Mouse (Mus musculus): ENCODE measurements around the gene Snx5.

Gene Snx5

DNA sequence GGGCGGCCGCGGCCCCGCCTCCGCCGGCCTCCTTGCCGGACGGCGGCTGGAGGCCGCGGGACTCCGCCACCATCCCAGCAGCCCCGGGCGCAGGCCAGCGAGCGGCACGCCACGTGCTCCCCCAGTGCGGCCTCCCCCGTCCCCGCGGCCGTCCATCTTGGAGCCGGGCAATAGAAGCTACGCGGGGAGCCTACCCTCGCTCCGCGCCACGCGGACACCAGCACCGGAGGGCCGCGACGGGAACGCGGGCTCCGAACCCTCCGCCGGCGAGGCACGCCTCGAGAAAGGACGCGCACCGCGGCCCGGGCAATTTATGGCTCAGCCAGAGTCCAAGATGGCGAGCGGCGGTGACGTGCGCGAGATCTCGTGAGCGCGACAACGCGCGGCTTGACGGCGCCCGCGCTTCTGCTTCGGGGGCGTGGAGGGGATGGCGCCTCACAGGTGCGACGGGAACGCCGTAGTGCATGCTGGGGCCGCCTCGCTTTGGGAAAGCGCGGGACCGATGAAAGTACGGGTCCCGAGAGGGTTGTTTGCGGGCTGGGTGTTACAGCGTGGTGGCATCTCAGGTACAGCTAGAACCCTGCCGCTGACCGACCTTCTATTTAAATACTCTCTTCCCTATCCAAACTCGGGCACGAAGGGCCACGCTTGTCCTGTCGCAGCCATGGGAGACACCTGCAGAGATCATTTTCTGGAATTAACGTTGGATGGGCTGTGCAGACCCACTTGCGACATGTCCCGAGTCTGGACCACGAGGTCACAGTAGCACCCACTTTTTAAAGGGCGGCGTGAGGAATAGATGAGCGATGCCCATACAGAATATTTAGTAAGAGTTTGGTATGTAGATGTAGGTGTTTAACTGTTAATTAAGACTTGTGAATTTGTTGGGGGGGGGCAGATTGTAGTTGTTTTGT lies at the start of gene Snx5, which contains the start of gene Mgme1:
Snx5 (minus strand) TSS at position 400 of the 914 bp plus-strand sequence.
Mgme1 (plus strand) TSS at position 157 of the 914 bp plus-strand sequence.
- peak; percentile 93 to 95 for DNase-seq

DNA sequence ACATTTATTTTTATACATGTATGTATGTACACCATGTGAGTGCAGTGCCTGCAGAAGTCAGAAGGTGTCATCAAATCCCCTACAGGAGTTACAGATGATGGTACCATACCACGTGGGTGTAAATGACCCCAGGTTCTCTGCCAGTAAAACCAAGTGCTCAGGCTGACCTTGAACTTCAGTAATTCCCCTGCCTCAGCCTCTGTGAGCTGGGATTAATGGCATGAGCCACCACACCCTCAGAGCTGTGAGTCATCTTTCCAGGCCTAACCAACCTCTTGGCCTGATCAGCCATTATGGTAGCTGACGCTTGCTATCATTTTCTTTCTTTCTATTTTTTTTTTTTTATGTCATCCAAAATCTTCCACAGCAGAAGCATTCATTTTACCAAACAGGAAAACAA lies 40.7 kb upstream of the Snx5 start:
- no peak for DNase-seq

DNA sequence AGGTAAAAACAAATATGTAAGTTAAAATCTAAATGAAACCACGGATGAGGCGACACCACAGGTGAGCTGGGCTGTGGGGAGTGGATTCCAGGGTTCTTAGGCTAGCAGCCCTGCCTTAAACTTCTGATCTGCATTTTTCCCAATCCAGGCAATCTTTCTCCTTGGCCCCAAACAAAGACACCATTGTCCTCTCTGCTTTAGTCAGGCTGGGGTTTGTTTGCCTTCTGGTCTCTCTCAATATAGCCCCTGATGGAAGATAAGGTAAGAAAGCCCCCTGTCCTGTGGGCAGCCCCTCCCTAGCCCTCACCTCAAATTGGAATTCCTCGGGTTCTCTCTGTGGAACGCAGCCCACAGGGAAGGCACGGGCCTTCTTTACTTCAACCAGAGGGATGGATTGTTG lies 39.6 kb upstream of the Snx5 start:
- no peak for DNase-seq

DNA sequence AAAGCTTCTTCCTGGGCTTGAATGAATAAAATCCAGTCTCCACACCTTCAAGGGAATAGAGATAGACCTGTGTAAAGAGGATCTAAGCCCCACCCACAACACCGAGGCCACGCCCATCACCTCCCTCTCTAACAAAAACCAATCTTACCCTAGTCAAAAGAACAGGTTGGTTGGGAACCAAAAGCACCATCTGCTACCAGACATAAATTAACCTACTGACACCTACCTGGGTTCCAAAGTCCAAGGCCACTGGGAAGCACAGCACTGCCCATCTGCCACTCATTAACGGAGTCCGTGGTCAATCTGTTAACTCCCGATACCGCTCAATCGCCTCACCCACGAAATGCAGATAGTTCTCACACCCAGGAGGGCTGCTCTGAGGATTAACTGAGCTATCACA lies 37.9 kb upstream of the Snx5 start:
- DNase-seq = peak; percentile 56 to 80

DNA sequence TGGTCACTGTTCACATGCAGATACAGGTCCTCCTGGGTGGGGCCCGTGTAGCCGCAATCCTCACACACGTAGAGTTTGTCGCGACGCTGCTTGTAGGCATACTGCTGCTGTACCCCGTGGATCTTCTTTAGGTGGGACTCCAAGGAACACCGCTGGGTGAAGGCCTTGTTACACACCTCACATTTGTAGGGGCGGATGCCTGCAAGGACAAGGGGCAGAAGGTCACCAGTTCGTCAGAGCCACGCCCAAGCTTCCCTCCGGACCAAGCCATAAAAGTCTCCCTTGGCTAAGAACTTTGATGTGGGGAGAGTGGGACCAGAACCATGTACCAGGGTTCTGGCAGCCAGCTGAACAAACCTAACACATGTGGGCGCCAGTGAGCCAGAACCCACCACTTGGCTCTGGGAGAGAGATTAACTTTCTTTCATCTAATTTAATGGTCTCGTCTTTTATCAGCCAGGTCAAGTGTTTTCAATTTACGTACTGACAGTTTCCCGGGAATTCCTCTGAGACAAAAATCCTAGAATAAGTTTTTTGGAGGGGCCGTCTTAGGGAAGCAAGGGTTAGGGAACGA lies 35.1 kb upstream of the Snx5 start:
- no peak for DNase-seq

- DNase-seq = no peak
Measured at GRCm38 (mm10) chr2:144301101-144301500, 30.4 kb upstream of the Snx5 start.

DNA sequence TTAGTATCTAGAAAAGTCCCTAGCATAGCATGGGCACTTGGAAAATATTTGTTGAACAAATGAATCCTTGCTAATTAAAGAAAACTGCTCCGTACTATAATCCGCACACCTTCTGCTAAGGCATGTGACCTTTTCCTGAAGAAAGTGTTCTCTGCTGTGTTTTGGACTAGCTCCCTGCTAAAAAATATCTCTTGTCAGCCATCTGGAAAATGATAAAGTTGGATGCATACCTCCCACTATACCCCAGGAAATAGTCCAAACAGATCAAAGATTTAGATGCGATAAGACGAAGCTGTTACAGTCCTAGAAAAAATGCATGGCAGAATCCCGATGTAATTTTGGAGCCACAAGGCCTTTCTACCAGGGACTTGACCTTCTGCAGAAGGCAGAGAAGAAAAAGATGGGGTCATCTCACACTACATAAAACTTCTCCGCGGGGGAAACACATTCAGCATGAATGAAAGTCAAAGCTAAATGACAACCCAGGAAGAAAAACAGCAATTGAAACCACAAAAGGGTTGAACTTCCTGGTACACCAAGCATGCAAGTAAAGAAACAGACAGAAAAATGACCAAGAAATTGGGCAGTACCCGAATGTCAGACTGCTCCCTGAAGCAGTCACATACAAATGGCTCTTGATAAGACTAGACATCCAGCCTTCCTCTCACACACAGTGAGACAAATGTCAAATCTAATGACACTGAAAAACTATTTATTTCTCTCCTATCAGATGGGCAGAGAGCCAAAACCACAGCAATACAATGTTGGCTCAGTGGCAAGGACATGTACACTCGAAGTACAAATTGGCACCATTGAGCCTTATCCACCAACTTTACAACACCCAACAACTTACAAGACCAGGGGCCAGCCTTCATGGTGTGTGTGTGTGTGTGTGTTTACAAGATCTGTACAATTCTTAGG lies 29.3 kb upstream of the Snx5 start:
- no peak for DNase-seq

GRCm38 (mm10) chr2:144295145-144295735 lies 24.5 kb upstream of the Snx5 start:
- no peak for DNase-seq

DNA sequence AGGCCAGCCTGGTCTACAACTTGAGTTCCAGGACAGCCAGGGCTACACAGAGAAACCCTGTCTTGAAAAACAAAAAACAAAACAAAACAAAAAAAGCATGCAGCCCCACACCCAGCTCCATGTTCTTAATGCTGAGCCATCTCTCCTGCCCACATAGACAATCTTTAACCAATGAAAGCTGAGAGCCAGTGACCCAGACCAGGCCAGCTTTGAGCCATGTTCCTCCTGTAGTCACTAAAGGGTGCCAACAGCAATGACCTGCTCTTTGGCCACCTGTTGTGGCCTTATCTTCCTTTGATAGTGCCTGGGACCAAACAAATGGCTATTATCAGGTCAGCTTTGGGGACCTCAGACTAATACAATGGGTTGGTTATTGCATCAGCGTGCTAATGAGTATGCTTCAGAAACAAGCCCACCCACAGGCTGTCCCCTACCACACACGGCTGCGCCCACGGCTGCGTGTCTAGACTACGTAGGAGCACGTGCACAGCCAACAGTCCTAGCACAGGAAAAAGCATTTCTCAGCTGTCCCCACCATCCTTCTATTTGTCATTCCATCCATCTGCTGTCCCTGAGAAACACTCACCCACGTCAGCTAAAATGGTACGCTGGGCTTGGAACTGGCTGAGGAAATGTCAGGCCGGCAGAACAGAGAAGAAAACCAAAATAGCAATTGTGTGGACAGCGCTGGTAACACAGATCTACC lies 21.0 kb upstream of the Snx5 start:
- DNase-seq = no peak

DNA sequence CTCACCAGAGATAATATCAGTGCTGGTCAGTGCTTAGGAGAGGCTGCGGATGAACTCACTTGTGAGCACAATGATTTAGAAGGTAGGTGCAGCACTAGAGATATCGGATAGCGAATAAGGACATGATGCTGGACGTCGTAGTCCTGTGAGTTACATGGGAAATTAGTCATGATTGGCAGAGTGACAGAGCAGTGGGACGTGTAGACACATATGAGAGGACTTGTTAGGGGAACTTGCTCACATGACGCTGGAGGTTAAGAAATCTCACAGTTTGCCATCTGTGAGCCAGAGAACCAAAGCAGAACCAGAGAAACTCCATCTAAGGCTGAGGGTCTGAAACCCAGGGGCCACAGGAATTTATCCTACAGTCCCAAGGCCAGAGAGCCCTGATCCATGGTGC lies 19.6 kb upstream of the Snx5 start:
- no peak for DNase-seq

GRCm38 (mm10) chr2:144281417-144281816 lies 10.7 kb upstream of the Snx5 start:
- no peak for DNase-seq

DNA sequence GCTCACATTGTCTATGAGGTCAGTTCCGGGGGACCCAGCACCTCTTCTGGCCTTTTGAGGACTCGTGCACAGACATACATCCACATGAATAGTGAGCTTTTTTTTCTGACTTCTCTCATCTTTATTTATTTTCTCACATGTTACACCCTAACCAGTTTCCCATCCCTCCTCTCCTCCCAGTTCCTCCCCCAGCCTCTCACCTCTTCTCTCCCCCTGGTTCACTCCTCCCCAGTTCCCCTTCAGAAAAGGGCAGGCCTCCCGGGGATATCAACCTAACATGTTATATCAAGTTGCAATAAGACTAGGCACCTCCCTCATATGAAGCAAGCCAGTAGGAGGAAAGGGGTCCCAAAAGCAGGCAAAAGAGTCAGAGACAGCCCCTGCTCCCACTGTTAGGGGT lies 9.9 kb upstream of the Snx5 start:
- DNase-seq = no peak

- peak; percentile 18 to 42 for DNase-seq
Measured at GRCm38 (mm10) chr2:144279742-144280141, 9.0 kb upstream of the Snx5 start.

GRCm38 (mm10) chr2:144276885-144277284 lies 6.2 kb upstream of the Snx5 start:
- DNase-seq = no peak

DNA sequence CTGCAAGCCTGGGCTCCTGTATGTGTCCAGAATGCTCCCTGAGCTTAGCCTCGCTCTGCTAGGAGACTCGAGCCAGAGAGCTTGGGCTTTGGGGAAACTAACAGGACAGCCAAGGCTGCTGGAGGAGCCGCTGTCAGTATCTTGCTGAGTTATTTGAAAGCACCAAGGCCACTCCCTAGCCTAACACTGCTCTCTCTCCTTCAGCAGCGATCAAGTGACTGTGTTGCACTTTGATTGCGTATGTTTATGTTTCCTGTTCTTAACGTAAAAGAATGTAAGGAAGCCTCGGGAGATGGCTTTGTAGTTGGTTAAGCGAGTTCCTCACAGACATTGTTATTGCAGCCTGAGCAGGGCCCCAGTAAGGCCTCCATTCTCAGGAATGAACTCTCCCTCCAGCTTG lies 4.0 kb upstream of the Snx5 start:
- no peak for DNase-seq

GRCm38 (mm10) chr2:144272088-144272487 lies 1.4 kb upstream of the Snx5 start:
- no peak for DNase-seq

DNA sequence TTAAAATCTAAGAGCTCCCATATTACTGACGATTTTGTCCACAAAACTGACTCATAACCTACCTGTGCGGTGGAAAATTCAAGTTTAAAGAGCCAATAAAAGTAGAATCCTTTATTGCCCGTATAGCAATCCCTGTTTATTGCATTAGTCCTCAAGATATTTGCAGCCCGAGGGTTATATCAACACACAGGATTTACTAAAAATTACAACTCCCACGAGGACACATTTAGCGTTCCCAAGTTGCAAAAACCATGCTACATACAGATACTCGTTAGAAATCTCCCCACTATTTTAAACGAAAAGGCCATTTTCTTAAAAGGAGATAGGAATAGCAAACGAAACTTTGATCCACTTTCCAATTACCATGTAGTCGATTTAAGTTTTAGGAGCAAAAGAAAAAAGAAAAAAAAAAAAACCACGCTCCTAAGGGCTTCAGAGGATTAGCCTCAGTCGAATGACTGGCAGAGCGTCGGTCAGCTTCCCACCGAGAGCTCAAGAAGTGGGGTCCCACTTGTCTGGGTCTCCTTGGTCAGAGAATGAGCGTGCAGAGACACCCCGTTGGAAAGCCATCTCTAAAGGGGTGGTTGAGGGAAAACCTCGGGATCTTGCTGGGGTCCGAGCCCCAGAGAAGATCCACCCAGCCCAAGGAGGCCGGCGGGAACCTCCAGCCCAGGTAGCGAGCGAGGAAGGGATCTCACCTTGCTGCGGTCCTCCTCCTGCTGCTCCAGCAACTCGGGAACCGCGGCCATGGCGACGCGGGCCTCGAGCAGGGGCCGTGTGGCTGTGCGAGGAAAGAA lies 829 bp downstream of the Snx5 start:
- DNase-seq = no peak

- no peak for DNase-seq
Measured at GRCm38 (mm10) chr2:144269306-144269650, 1.4 kb downstream of the Snx5 start.

- no peak for DNase-seq
Measured at GRCm38 (mm10) chr2:144268446-144269305, 2.0 kb downstream of the Snx5 start.

DNA sequence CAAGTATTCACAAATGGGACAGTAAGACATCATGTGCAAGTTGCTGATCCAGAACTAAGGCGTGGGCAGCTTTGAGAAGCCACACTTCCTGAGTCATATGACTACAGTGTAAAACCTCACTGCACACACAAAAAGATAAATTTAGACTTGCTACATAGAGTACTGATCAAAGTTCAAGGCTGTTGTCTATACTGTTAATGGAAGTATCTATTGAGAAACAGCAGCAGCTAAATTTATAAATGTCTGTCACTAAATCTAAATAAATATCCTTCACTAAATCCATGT lies 3.0 kb downstream of the Snx5 start:
- DNase-seq = no peak

Measured in cerebellum, postnatal 14 days (tissue).